Mouse (Mus musculus) lung, embryonic 16.5 days (tissue): ENCODE results near the gene Abhd12b. TPM values are rescaled to one million over a fixed set of nuclear protein-coding genes. Genes with fewer than 3 reads are reported as not detected.
"Not testable (repeated sequence)": the region's sequence is repeated elsewhere in the genome, so short reads cannot be mapped to it uniquely, and the experiment has no call there.

Source experiments
- ATAC-seq: fragments of 200-750 bp; cut with Nextera tagmentation; 2 replicates; pipeline ENCODE4 v1.8.0; 2017; ENCODE audit warnings: low read depth, mild to moderate bottlenecking, moderate library complexity
- H3K27ac ChIP-seq: fragments of 300-500 bp; sonication (generic); 2 replicates; pipeline ENCODE4 v1.5.1; 2014; ENCODE audit warnings: mild to moderate bottlenecking, control low read depth, low read length
- H3K27me3 ChIP-seq: fragments of 300-500 bp; sonication (generic); 2 replicates; pipeline ENCODE4 v1.6.1; 2014; ENCODE audit warnings: low read depth, low read length, mixed read lengths; ENCODE audit not compliant: control insufficient read depth, insufficient read depth
- H3K36me3 ChIP-seq: fragments of 300-500 bp; sonication (generic); 2 replicates; pipeline ENCODE4 v1.6.1; 2014; ENCODE audit warnings: low read length; ENCODE audit not compliant: control insufficient read depth, insufficient read depth
- H3K4me1 ChIP-seq: fragments of 300-500 bp; sonication (generic); replicated peaks from 2 replicates; pipeline ENCODE4 v1.6.1; 2014; ENCODE audit warnings: low read length, mixed read lengths; ENCODE audit not compliant: control insufficient read depth, insufficient read depth
- H3K4me2 ChIP-seq: fragments of 300-500 bp; sonication (generic); 2 replicates; pipeline ENCODE4 v1.6.1; 2014; ENCODE audit warnings: low read depth, low read length, control low read depth
- H3K4me3 ChIP-seq: fragments of 300-500 bp; sonication (generic); 2 replicates; pipeline ENCODE4 v1.5.1; 2014; ENCODE audit warnings: mild to moderate bottlenecking, low read length, control low read depth
- H3K9ac ChIP-seq: fragments of 300-500 bp; sonication (generic); 2 replicates; pipeline ENCODE4 v1.6.1; 2014; ENCODE audit warnings: low read length, control low read depth
- H3K9me3 ChIP-seq: fragments of 300-500 bp; sonication (generic); 2 replicates; pipeline ENCODE4 v1.6.1; 2016; ENCODE audit warnings: low read length; ENCODE audit not compliant: control insufficient read depth
- WGBS: fragments of 180-500 bp; shearing (Covaris S2); extraction: QIAGEN DNeasy Blood & Tissue Kit; methylation state at CpG from one replicate; pipeline ENCODE4 v1.1.7; 2014; 5-methylcytosine and 5-hydroxymethylcytosine counted together
- polyA plus RNA-seq: library from polyadenylated mRNA; unstranded; fragments of >200 nt; fragmentation: Nextera tagmentation; extraction: Ambion mirVana; gene quantifications from 2 replicates; pipeline ENCODE4 v1.2.1, GENCODE M21; 2015

Abhd12b gene
- polyA plus RNA-seq, 1 experiment from 2014 or later: not detected

GRCm38 (mm10) chr12:70134627-70135235 lies 19.2 kb upstream of the Abhd12b start:
- no peak overlapping the region for H3K27ac ChIP-seq

GRCm38 (mm10) chr12:70136185-70136756 lies 17.7 kb upstream of the Abhd12b start:
- Histone ChIP-seq H3K9ac (no peak overlapping the region), H3K4me2 (peak overlapping the region; percentile 21; the same call in 1 of the 2 replicates)
- peak; percentile 51; the same call in 1 of the 2 replicates for ATAC-seq

More at GRCm38 (mm10) chr12:70134627-70135235, 19.2 kb upstream of the Abhd12b start:
- H3K9ac ChIP-seq: no peak overlapping the region
- no peak for ATAC-seq
- H3K9me3 ChIP-seq: no peaks in the 10 kb centered on the region
- 79% methylated on average over 20 of the region's 20 CpGs for WGBS
- peaks cover 3% of the 10 kb centered on the region for H3K4me1 ChIP-seq
- no peak overlapping the region for H3K4me2 ChIP-seq
- H3K36me3 ChIP-seq: no peaks in the 10 kb centered on the region
- no peak overlapping the region for H3K4me3 ChIP-seq
- no peaks in the 10 kb centered on the region for H3K27me3 ChIP-seq

GRCm38 (mm10) chr12:70137095-70137494 lies 16.8 kb upstream of the Abhd12b start:
- no peak overlapping the region for H3K27ac ChIP-seq
- H3K9me3 ChIP-seq: no peaks in the 10 kb centered on the region
- peaks cover 3% of the 10 kb centered on the region for H3K4me1 ChIP-seq
- no peak overlapping the region for H3K9ac ChIP-seq
- H3K4me3 ChIP-seq: no peak overlapping the region
- no peak overlapping the region for H3K4me2 ChIP-seq
- H3K36me3 ChIP-seq: no peaks in the 10 kb centered on the region
- WGBS: 83% methylated on average over 4 of the region's 4 CpGs
- no peaks in the 10 kb centered on the region for H3K27me3 ChIP-seq
- ATAC-seq: no peak

More at GRCm38 (mm10) chr12:70136185-70136756, 17.7 kb upstream of the Abhd12b start:
- no peaks in the 10 kb centered on the region for H3K27me3 ChIP-seq
- no peak overlapping the region for H3K4me3 ChIP-seq
- H3K27ac ChIP-seq: no peak overlapping the region
- H3K36me3 ChIP-seq: no peaks in the 10 kb centered on the region
- H3K9me3 ChIP-seq: no peaks in the 10 kb centered on the region
- 46% methylated on average over 12 of the region's 12 CpGs for WGBS
- peaks cover 3% of the 10 kb centered on the region for H3K4me1 ChIP-seq

GRCm38 (mm10) chr12:70137626-70138025 lies 16.3 kb upstream of the Abhd12b start:
- 50% methylated on average over 9 of the region's 9 CpGs for WGBS
- ATAC-seq: no peak
- Histone ChIP-seq H3K4me3 (no peak overlapping the region), H3K4me2 (no peak overlapping the region), H3K9me3 (no peaks in the 10 kb centered on the region), H3K4me1 (peaks cover 3% of the 10 kb centered on the region), H3K36me3 (no peaks in the 10 kb centered on the region), H3K9ac (no peak overlapping the region), H3K27ac (no peak overlapping the region), H3K27me3 (no peaks in the 10 kb centered on the region)

- H3K4me1 ChIP-seq: peaks cover 3% of the 10 kb centered on the region
- 64% methylated on average over 4 of the region's 4 CpGs for WGBS
- H3K9ac ChIP-seq: no peak overlapping the region
- H3K4me2 ChIP-seq: no peak overlapping the region
- no peak overlapping the region for H3K27ac ChIP-seq
- no peaks in the 10 kb centered on the region for H3K27me3 ChIP-seq
- H3K9me3 ChIP-seq: no peaks in the 10 kb centered on the region
- no peaks in the 10 kb centered on the region for H3K36me3 ChIP-seq
- no peak overlapping the region for H3K4me3 ChIP-seq
- ATAC-seq: no peak
These were observed 14.1 kb upstream of the Abhd12b start for GRCm38 (mm10) chr12:70139871-70140270.

GRCm38 (mm10) chr12:70140542-70140941 lies 13.4 kb upstream of the Abhd12b start:
- no peak for ATAC-seq
- H3K27me3 ChIP-seq: no peaks in the 10 kb centered on the region
- no peak overlapping the region for H3K4me2 ChIP-seq
- no peak overlapping the region for H3K9ac ChIP-seq
- H3K9me3 ChIP-seq: no peaks in the 10 kb centered on the region
- H3K27ac ChIP-seq: no peak overlapping the region
- no peaks in the 10 kb centered on the region for H3K36me3 ChIP-seq
- H3K4me3 ChIP-seq: no peak overlapping the region
- 95% methylated on average over 5 of the region's 5 CpGs for WGBS
- H3K4me1 ChIP-seq: peaks cover 7% of the 10 kb centered on the region

GRCm38 (mm10) chr12:70140993-70141576 lies 12.9 kb upstream of the Abhd12b start:
- no peak overlapping the region for H3K9ac ChIP-seq
- no peaks in the 10 kb centered on the region for H3K9me3 ChIP-seq
- H3K27me3 ChIP-seq: no peaks in the 10 kb centered on the region
- no peak for ATAC-seq
- no peak overlapping the region for H3K4me3 ChIP-seq
- no peak overlapping the region for H3K4me2 ChIP-seq
- 72% methylated on average over 5 of the region's 5 CpGs for WGBS
- no peaks in the 10 kb centered on the region for H3K36me3 ChIP-seq
- peaks cover 7% of the 10 kb centered on the region for H3K4me1 ChIP-seq
- H3K27ac ChIP-seq: no peak overlapping the region

GRCm38 (mm10) chr12:70144106-70144587 lies 9.8 kb upstream of the Abhd12b start:
- H3K4me1 ChIP-seq, H3K4me3 ChIP-seq, H3K27me3 ChIP-seq, H3K4me2 ChIP-seq, H3K9ac ChIP-seq, H3K36me3 ChIP-seq, H3K9me3 ChIP-seq: not testable (repeated sequence)
- 5% methylated on average over 3 of the region's 3 CpGs for WGBS
- peak overlapping the region; percentile 81 for H3K27ac ChIP-seq
- peak; percentile 90 for ATAC-seq

GRCm38 (mm10) chr12:70144637-70145448 lies 9.1 kb upstream of the Abhd12b start:
- H3K27me3 ChIP-seq: no peaks in the 10 kb centered on the region
- WGBS: 30% methylated on average over 20 of the region's 20 CpGs
- ATAC-seq: peak; percentile 47; the same call in 1 of the 2 replicates
- peaks cover 7% of the 10 kb centered on the region for H3K4me1 ChIP-seq
- no peak overlapping the region for H3K9ac ChIP-seq
- peak overlapping the region; percentile 37; the same call in 1 of the 2 replicates for H3K4me2 ChIP-seq
- no peak overlapping the region; the same call in 1 of the 2 replicates for H3K4me3 ChIP-seq
- no peaks in the 10 kb centered on the region for H3K36me3 ChIP-seq
- no peaks in the 10 kb centered on the region for H3K9me3 ChIP-seq
- H3K27ac ChIP-seq: peak overlapping the region; percentile 81
